Mouse (Mus musculus) kidney, embryonic 14.5 days (tissue): Measurements from ENCODE around the gene Acot6. TPM values are rescaled to one million over a fixed set of nuclear protein-coding genes. Genes with fewer than 3 reads are reported as not detected.
A peak's percentile ranks its signal among the peaks of the same experiment; 100 is the strongest.
"Not testable (repeated sequence)": the region's sequence is repeated elsewhere in the genome, so short reads cannot be mapped to it uniquely, and the experiment has no call there.

Source experiments
- ATAC-seq: fragments of 200-750 bp; cut with Nextera tagmentation; 2 replicates; pipeline ENCODE4 v1.8.0; 2017; ENCODE audit warnings: moderate number of reproducible peaks, mild to moderate bottlenecking, moderate TSS enrichment, moderate library complexity; ENCODE audit not compliant: low FRiP score, low TSS enrichment
- H3K27ac ChIP-seq: fragments of 300-500 bp; sonication (generic); 2 replicates; pipeline ENCODE4 v1.5.1; 2014; ENCODE audit warnings: low read depth, mild to moderate bottlenecking, low read length, moderate library complexity, mixed read lengths
- H3K27me3 ChIP-seq: fragments of 300-500 bp; sonication (generic); 2 replicates; pipeline ENCODE4 v1.6.1; 2014; ENCODE audit warnings: mild to moderate bottlenecking, low read length; ENCODE audit not compliant: control insufficient read depth, insufficient read depth
- H3K36me3 ChIP-seq: fragments of 300-500 bp; sonication (generic); 2 replicates; pipeline ENCODE4 v1.6.1; 2014; ENCODE audit warnings: low read length, mixed read lengths; ENCODE audit not compliant: control insufficient read depth, insufficient read depth
- H3K4me1 ChIP-seq: fragments of 300-500 bp; sonication (generic); 2 replicates; pipeline ENCODE4 v1.6.1; 2014; ENCODE audit warnings: low read length, mixed read lengths; ENCODE audit not compliant: control insufficient read depth, insufficient read depth
- H3K4me2 ChIP-seq: fragments of 300-500 bp; sonication (generic); replicated peaks from 2 replicates; pipeline ENCODE4 v1.6.1; 2014; ENCODE audit warnings: low read depth, mild to moderate bottlenecking, low read length
- H3K4me3 ChIP-seq: fragments of 300-500 bp; sonication (generic); 2 replicates; pipeline ENCODE4 v1.5.1; 2014; ENCODE audit warnings: mild to moderate bottlenecking, low read length
- H3K9ac ChIP-seq: fragments of 300-500 bp; sonication (generic); 2 replicates; pipeline ENCODE4 v1.6.1; 2014; ENCODE audit warnings: low read depth, mild to moderate bottlenecking, low read length, moderate library complexity
- H3K9me3 ChIP-seq: fragments of 300-500 bp; sonication (generic); 2 replicates; pipeline ENCODE4 v1.6.1; 2016; ENCODE audit warnings: low read length; ENCODE audit not compliant: control insufficient read depth
- WGBS: fragments of 180-500 bp; shearing (Covaris S2); extraction: QIAGEN DNeasy Blood & Tissue Kit; methylation state at CpG from one replicate; pipeline ENCODE4 v1.1.7; 2014; 5-methylcytosine and 5-hydroxymethylcytosine counted together
- polyA plus RNA-seq: library from polyadenylated mRNA; unstranded; fragments of >200 nt; fragmentation: Nextera tagmentation; extraction: Ambion mirVana; gene quantifications from 2 replicates; pipeline ENCODE4 v1.2.1, GENCODE M21; 2014

Gene Acot6
- polyA plus RNA-seq, 1 experiment from 2014 or later, result 1.7 TPM

- Histone ChIP-seq H3K4me3 (no peak overlapping the region), H3K27me3 (no peaks in the 10 kb centered on the region), H3K9ac (no peak overlapping the region), H3K4me1 (no peaks in the 10 kb centered on the region), H3K27ac (no peak overlapping the region), H3K36me3 (no peaks in the 10 kb centered on the region), H3K4me2 (no peak overlapping the region), H3K9me3 (peaks cover 2% of the 10 kb centered on the region; the same call in 1 of the 2 replicates)
- 86% methylated on average over 2 of the region's 2 CpGs for WGBS
- ATAC-seq, result no peak
Observed at GRCm38 (mm10) chr12:84083842-84084241, 16.6 kb upstream of the Acot6 start.

GRCm38 (mm10) chr12:84084581-84084980, 15.9 kb upstream of the Acot6 start:
- H3K4me2 ChIP-seq, result no peak overlapping the region
- WGBS, result 78% methylated on average over 4 of the region's 4 CpGs
- no peaks in the 10 kb centered on the region for H3K36me3 ChIP-seq
- no peak overlapping the region for H3K4me3 ChIP-seq
- ATAC-seq, result no peak
- H3K9ac ChIP-seq, result no peak overlapping the region
- no peaks in the 10 kb centered on the region for H3K4me1 ChIP-seq
- H3K27me3 ChIP-seq, result no peaks in the 10 kb centered on the region
- no peak overlapping the region for H3K27ac ChIP-seq
- H3K9me3 ChIP-seq, result peaks cover 7% of the 10 kb centered on the region; the same call in 1 of the 2 replicates

GRCm38 (mm10) chr12:84094666-84095065, 5.8 kb upstream of the Acot6 start:
- H3K4me3 ChIP-seq, H3K9me3 ChIP-seq, H3K9ac ChIP-seq, H3K4me2 ChIP-seq, H3K4me1 ChIP-seq, H3K36me3 ChIP-seq, H3K27ac ChIP-seq, ATAC-seq, H3K27me3 ChIP-seq: not testable (repeated sequence)
- WGBS, result 95% methylated on average over 5 of the region's 5 CpGs

- no peaks in the 10 kb centered on the region for H3K27me3 ChIP-seq
- peaks cover 3% of the 10 kb centered on the region; the same call in 1 of the 2 replicates for H3K9me3 ChIP-seq
- no peak overlapping the region for H3K4me3 ChIP-seq
- ATAC-seq, result no peak
- H3K4me2 ChIP-seq, result no peak overlapping the region
- H3K27ac ChIP-seq, result no peak overlapping the region
- WGBS, result 97% methylated on average over 2 of the region's 2 CpGs
- no peaks in the 10 kb centered on the region for H3K4me1 ChIP-seq
- no peaks in the 10 kb centered on the region for H3K36me3 ChIP-seq
- H3K9ac ChIP-seq, result no peak overlapping the region
Observed at GRCm38 (mm10) chr12:84099605-84100004, 849 bp upstream of the Acot6 start.

GRCm38 (mm10) chr12:84100071-84100470, 383 bp upstream of the Acot6 start:
- Histone ChIP-seq H3K27ac (no peak overlapping the region), H3K27me3 (no peaks in the 10 kb centered on the region), H3K4me1 (no peaks in the 10 kb centered on the region), H3K9ac (no peak overlapping the region), H3K36me3 (no peaks in the 10 kb centered on the region), H3K4me2 (0 out of 2 replicates have a peak overlapping the region, but pooled peaks have one; percentile 78), H3K9me3 (peaks cover 3% of the 10 kb centered on the region; the same call in 1 of the 2 replicates), H3K4me3 (no peak overlapping the region)
- ATAC-seq, result no peak
- 50% methylated on average over 1 of the region's 1 CpGs for WGBS

- H3K9me3 ChIP-seq, result no peaks in the 10 kb centered on the region
- H3K9ac ChIP-seq, result peak overlapping the region; percentile 65; the same call in 1 of the 2 replicates
- H3K4me3 ChIP-seq, result peak overlapping the region; percentile 50
- peak overlapping the region; percentile 78 for H3K4me2 ChIP-seq
- no peak for ATAC-seq
- no peaks in the 10 kb centered on the region for H3K27me3 ChIP-seq
- H3K36me3 ChIP-seq, result no peaks in the 10 kb centered on the region
- H3K27ac ChIP-seq, result no peak overlapping the region
- 49% methylated on average over 2 of the region's 2 CpGs for WGBS
- no peaks in the 10 kb centered on the region for H3K4me1 ChIP-seq
Observed at GRCm38 (mm10) chr12:84101493-84101845, 1.0 kb downstream of the Acot6 start.

GRCm38 (mm10) chr12:84107012-84107411, 6.6 kb downstream of the Acot6 start:
- H3K9ac ChIP-seq, result no peak overlapping the region
- no peak overlapping the region for H3K27ac ChIP-seq
- no peak for ATAC-seq
- H3K4me3 ChIP-seq, result no peak overlapping the region
- H3K27me3 ChIP-seq, result no peaks in the 10 kb centered on the region
- H3K4me2 ChIP-seq, result no peak overlapping the region
- H3K9me3 ChIP-seq, result no peaks in the 10 kb centered on the region
- H3K36me3 ChIP-seq, result no peaks in the 10 kb centered on the region
- no peaks in the 10 kb centered on the region for H3K4me1 ChIP-seq
- WGBS, result 57% methylated on average over 3 of the region's 3 CpGs

- no peak for ATAC-seq
- H3K9me3 ChIP-seq, result no peaks in the 10 kb centered on the region
- 78% methylated on average over 1 of the region's 1 CpGs for WGBS
Observed at GRCm38 (mm10) chr12:84107692-84108091, 7.2 kb downstream of the Acot6 start.

GRCm38 (mm10) chr12:84109924-84110323, 9.5 kb downstream of the Acot6 start:
- no peak for ATAC-seq
- peaks cover 4% of the 10 kb centered on the region; the same call in 1 of the 2 replicates for H3K4me1 ChIP-seq
- no peak overlapping the region for H3K27ac ChIP-seq
- H3K9me3 ChIP-seq, result no peaks in the 10 kb centered on the region
- no peaks in the 10 kb centered on the region for H3K27me3 ChIP-seq
- no peaks in the 10 kb centered on the region for H3K36me3 ChIP-seq
- H3K4me2 ChIP-seq, result no peak overlapping the region
- no peak overlapping the region for H3K9ac ChIP-seq
- WGBS, result 69% methylated on average over 1 of the region's 1 CpGs
- no peak overlapping the region for H3K4me3 ChIP-seq

More at GRCm38 (mm10) chr12:84107692-84108091, 7.2 kb downstream of the Acot6 start:
- H3K27me3 ChIP-seq, result no peaks in the 10 kb centered on the region
- H3K4me2 ChIP-seq, result no peak overlapping the region
- no peak overlapping the region for H3K9ac ChIP-seq
- no peak overlapping the region for H3K4me3 ChIP-seq
- no peaks in the 10 kb centered on the region for H3K36me3 ChIP-seq
- H3K27ac ChIP-seq, result no peak overlapping the region
- H3K4me1 ChIP-seq, result no peaks in the 10 kb centered on the region
